8 mouse cellular contexts compared by ENCODE assay signal in genomic region chr6:113045575-113045974, GRCm38 (mm10). TPM values are rescaled to one million over a fixed set of nuclear protein-coding genes. Genes with fewer than 3 reads are reported as not detected.
A peak's percentile ranks its signal among the peaks of the same experiment; 100 is the strongest.
DNase-seq lines count a peak whose midpoint lies in the region; ATAC-seq and TF ChIP-seq lines count a peak whose summit lies in the region.

No protein-coding gene starts in this region.

- H3K4me1 ChIP-seq in midbrain, embryonic 14.5 days (ENCODE audit: control insufficient read depth, insufficient read depth, low read length) = peaks cover 13% of the 10 kb centered on the region

- peak overlapping the region; percentile 79 for H3K4me3 ChIP-seq in gastrocnemius, adult 2 months
- H3K4me3 ChIP-seq in midbrain, embryonic 14.5 days (replicated peaks; ENCODE audit: low read depth, low read length) = peak overlapping the region; percentile 77

- DNase-seq in gastrocnemius, adult 2 months = peak; percentile 24
- DNase-seq in gastrocnemius, postnatal 14 days = no peak
- DNase-seq in urinary bladder, postnatal 14 days (ENCODE audit: low spot score) = peak; percentile 13
- DNase-seq in urinary bladder, postnatal 10 days (ENCODE audit: low spot score) = no peak
- no peak for DNase-seq in midbrain, embryonic 14.5 days
- DNase-seq in thymus, postnatal 36 days = no peak
- DNase-seq in layer of hippocampus, adult 8-10 months (ENCODE audit: low spot score in 2 of 2) = no peak

- no peaks in the 10 kb centered on the region for H3K9me3 ChIP-seq in midbrain, embryonic 14.5 days (ENCODE audit: control insufficient read depth, low read length)

- peak; percentile 27 for ATAC-seq in inflammation-experienced regulatory T-cells, adult 6 months
- peak; percentile 54 for ATAC-seq in midbrain, embryonic 14.5 days (ENCODE audit: low FRiP score, low TSS enrichment)

- H3K36me3 ChIP-seq in midbrain, embryonic 14.5 days (ENCODE audit: control insufficient read depth, insufficient read depth, low read length) = peaks cover 16% of the 10 kb centered on the region

- H3K4me2 ChIP-seq in midbrain, embryonic 14.5 days (ENCODE audit: low read length) = peak overlapping the region; percentile 99

- H3K27ac ChIP-seq in gastrocnemius, adult 2 months = peak overlapping the region; percentile 93
- H3K27ac ChIP-seq in midbrain, embryonic 14.5 days (replicated peaks; ENCODE audit: low read depth, low read length) = peak overlapping the region; percentile 85

- 1% methylated on average over 11 of the region's 11 CpGs for WGBS in midbrain, embryonic 14.5 days

- TF ChIP-seq CTCF in gastrocnemius, adult 2 months (IDR thresholded peaks at IDR 0.05) = no peak

- peak overlapping the region; percentile 74 for H3K9ac ChIP-seq in midbrain, embryonic 14.5 days (replicated peaks; ENCODE audit: low read length)

- H3K27me3 ChIP-seq in midbrain, embryonic 14.5 days (ENCODE audit: control insufficient read depth, insufficient read depth, low read length) = no peaks in the 10 kb centered on the region

- intact Hi-C loops in gastrocnemius, adult 2 months (cut with DNase I) = no loop called here
- intact Hi-C loops in gastrocnemius, postnatal 14 days (cut with DNase I; ENCODE audit: low total_unique reads) = no loop called here

RNA-seq across cellular contexts. Expression of gene Thumpd3, which starts 0.5 kb away (rescaled TPM):
- total RNA-seq in gastrocnemius, adult 2 months (2021) = 10 to 100 TPM; 13.7 to 14.5 TPM
- total RNA-seq in gastrocnemius, postnatal 14 days (2021) = 10 to 100 TPM; 15.3 TPM
- 100 to 1,000 TPM in 2 of 3 experiments, 10 to 100 TPM in 1; 89.0 to 121 (median 107) TPM for polyA plus RNA-seq in inflammation-experienced regulatory T-cells, adult 6 months (2017; shearing (Covaris generic))
- polyA plus RNA-seq in midbrain, embryonic 14.5 days (2014; fragmentation: Nextera tagmentation; extraction: Ambion mirVana) = 48.3 and 50.0 TPM in 2 replicates
- 10 to 100 TPM; 31.2 to 39.5 (median 37.6) TPM for total RNA-seq in layer of hippocampus, adult 8-10 months (2022)

RNA-seq across cellular contexts. Expression of gene Setd5, which starts 31.6 kb away (rescaled TPM):
- 10 to 100 TPM; 28.4 to 29.3 TPM for total RNA-seq in gastrocnemius, adult 2 months (2021)
- 10 to 100 TPM; 36.4 to 41.2 TPM for total RNA-seq in gastrocnemius, postnatal 14 days (2021)
- 10 to 100 TPM; 33.6 to 48.8 (median 47.2) TPM for polyA plus RNA-seq in inflammation-experienced regulatory T-cells, adult 6 months (2017; shearing (Covaris generic))
- polyA plus RNA-seq in midbrain, embryonic 14.5 days (2014; fragmentation: Nextera tagmentation; extraction: Ambion mirVana) = 57.0 and 57.9 TPM in 2 replicates
- 100 to 1,000 TPM; 104 to 122 (median 115) TPM for total RNA-seq in layer of hippocampus, adult 8-10 months (2022)

Comparison
In these comparisons a context has a peak if more than half of its experiments do, and no peak if none do; other contexts are left out.
1. DNase-seq: peak in gastrocnemius, adult 2 months (single experiment) and urinary bladder, postnatal 14 days (single experiment); none in gastrocnemius, postnatal 14 days (single experiment), urinary bladder, postnatal 10 days (single experiment), midbrain, embryonic 14.5 days (single experiment), thymus, postnatal 36 days (0 of 2) and layer of hippocampus, adult 8-10 months (0 of 2).